Mouse (Mus musculus) lung, embryonic 16.5 days (tissue): ENCODE measurements at regions not wholly inside any gene's neighbourhood (a gene's known extent, or its start where the extent isn't known, plus 50 kb on each side); places are given as distances from the start of the nearest gene placed in this dataset.

Experiments
- ATAC-seq: fragments of 200-750 bp; cut with Nextera tagmentation; 2 replicates; pipeline ENCODE4 v1.8.0; 2017; ENCODE audit warnings: low read depth, mild to moderate bottlenecking, moderate library complexity
- H3K27ac ChIP-seq: fragments of 300-500 bp; sonication (generic); 2 replicates; pipeline ENCODE4 v1.5.1; 2014; ENCODE audit warnings: mild to moderate bottlenecking, control low read depth, low read length
- H3K27me3 ChIP-seq: fragments of 300-500 bp; sonication (generic); 2 replicates; pipeline ENCODE4 v1.6.1; 2014; ENCODE audit warnings: low read depth, low read length, mixed read lengths; ENCODE audit not compliant: control insufficient read depth, insufficient read depth
- H3K36me3 ChIP-seq: fragments of 300-500 bp; sonication (generic); 2 replicates; pipeline ENCODE4 v1.6.1; 2014; ENCODE audit warnings: low read length; ENCODE audit not compliant: control insufficient read depth, insufficient read depth
- H3K4me1 ChIP-seq: fragments of 300-500 bp; sonication (generic); replicated peaks from 2 replicates; pipeline ENCODE4 v1.6.1; 2014; ENCODE audit warnings: low read length, mixed read lengths; ENCODE audit not compliant: control insufficient read depth, insufficient read depth
- H3K4me2 ChIP-seq: fragments of 300-500 bp; sonication (generic); 2 replicates; pipeline ENCODE4 v1.6.1; 2014; ENCODE audit warnings: low read depth, low read length, control low read depth
- H3K4me3 ChIP-seq: fragments of 300-500 bp; sonication (generic); 2 replicates; pipeline ENCODE4 v1.5.1; 2014; ENCODE audit warnings: mild to moderate bottlenecking, low read length, control low read depth
- H3K9ac ChIP-seq: fragments of 300-500 bp; sonication (generic); 2 replicates; pipeline ENCODE4 v1.6.1; 2014; ENCODE audit warnings: low read length, control low read depth
- H3K9me3 ChIP-seq: fragments of 300-500 bp; sonication (generic); 2 replicates; pipeline ENCODE4 v1.6.1; 2016; ENCODE audit warnings: low read length; ENCODE audit not compliant: control insufficient read depth
- WGBS: fragments of 180-500 bp; shearing (Covaris S2); extraction: QIAGEN DNeasy Blood & Tissue Kit; methylation state at CpG from one replicate; pipeline ENCODE4 v1.1.7; 2014; 5-methylcytosine and 5-hydroxymethylcytosine counted together

- no peaks in the 10 kb centered on the region for H3K9me3 ChIP-seq
- ATAC-seq, result no peak
- no peaks in the 10 kb centered on the region; the same call in 1 of the 2 replicates for H3K27me3 ChIP-seq
- 64% methylated on average over 9 of the region's 9 CpGs for WGBS
- no peaks in the 10 kb centered on the region for H3K36me3 ChIP-seq
- H3K27ac ChIP-seq, result no peak overlapping the region
- H3K4me2 ChIP-seq, result no peak overlapping the region
- peaks cover 2% of the 10 kb centered on the region; the same call in 1 of the 2 replicates for H3K4me1 ChIP-seq
- no peak overlapping the region for H3K9ac ChIP-seq
- H3K4me3 ChIP-seq, result no peak overlapping the region
Observed at GRCm38 (mm10) chr2:160587015-160587835, 58.5 kb upstream of the Top1 start.

GRCm38 (mm10) chr2:160588401-160588800 is 57.3 kb upstream of the Top1 start:
- Histone ChIP-seq H3K27me3 (no peaks in the 10 kb centered on the region; the same call in 1 of the 2 replicates), H3K27ac (no peak overlapping the region), H3K4me2 (no peak overlapping the region), H3K9me3 (no peaks in the 10 kb centered on the region), H3K4me1 (peaks cover 2% of the 10 kb centered on the region; the same call in 1 of the 2 replicates), H3K4me3 (no peak overlapping the region), H3K36me3 (no peaks in the 10 kb centered on the region), H3K9ac (no peak overlapping the region)
- WGBS, result 86% methylated on average over 9 of the region's 9 CpGs
- no peak for ATAC-seq

- Histone ChIP-seq H3K27ac (no peak overlapping the region), H3K36me3 (no peaks in the 10 kb centered on the region), H3K4me1 (peaks cover 2% of the 10 kb centered on the region; the same call in 1 of the 2 replicates), H3K4me2 (no peak overlapping the region), H3K27me3 (no peaks in the 10 kb centered on the region; the same call in 1 of the 2 replicates), H3K9me3 (no peaks in the 10 kb centered on the region), H3K4me3 (no peak overlapping the region), H3K9ac (no peak overlapping the region)
- peak; percentile 83 for ATAC-seq
- WGBS, result 36% methylated on average over 13 of the region's 13 CpGs
Observed at GRCm38 (mm10) chr2:160590209-160590910, 55.3 kb upstream of the Top1 start.

GRCm38 (mm10) chr2:160591446-160592180 is 54.1 kb upstream of the Top1 start:
- H3K9ac ChIP-seq, result no peak overlapping the region
- no peak overlapping the region for H3K4me2 ChIP-seq
- no peak for ATAC-seq
- H3K4me1 ChIP-seq, result peaks cover 2% of the 10 kb centered on the region; the same call in 1 of the 2 replicates
- H3K27me3 ChIP-seq, result no peaks in the 10 kb centered on the region
- no peak overlapping the region for H3K4me3 ChIP-seq
- no peaks in the 10 kb centered on the region for H3K9me3 ChIP-seq
- WGBS, result 68% methylated on average over 18 of the region's 18 CpGs
- H3K36me3 ChIP-seq, result no peaks in the 10 kb centered on the region
- H3K27ac ChIP-seq, result no peak overlapping the region

- peaks cover 2% of the 10 kb centered on the region; the same call in 1 of the 2 replicates for H3K4me1 ChIP-seq
- 3% methylated on average over 2 of the region's 2 CpGs for WGBS
- no peaks in the 10 kb centered on the region; the same call in 1 of the 2 replicates for H3K27me3 ChIP-seq
- no peak overlapping the region for H3K4me2 ChIP-seq
- no peak overlapping the region for H3K27ac ChIP-seq
- H3K9ac ChIP-seq, result no peak overlapping the region
- no peak for ATAC-seq
- no peak overlapping the region for H3K4me3 ChIP-seq
- no peaks in the 10 kb centered on the region for H3K36me3 ChIP-seq
- no peaks in the 10 kb centered on the region for H3K9me3 ChIP-seq
Observed at GRCm38 (mm10) chr2:160593035-160593434, 52.7 kb upstream of the Top1 start.
